Mouse (Mus musculus): ENCODE results near the gene Arl13b. TPM values are rescaled to one million over a fixed set of nuclear protein-coding genes. Genes with fewer than 3 reads are reported as not detected.

The Arl13b gene
- polyA plus RNA-seq, 1 experiment from 2014 or later, result 19.2 TPM

- H3K9ac ChIP-seq (replicated peaks; ENCODE audit: low read length), result no peak overlapping the region
- H3K27ac ChIP-seq (ENCODE audit: low read length), result no peak overlapping the region
- WGBS, result 76% methylated on average over 12 of the region's 12 CpGs
- no peak overlapping the region for H3K4me2 ChIP-seq (replicated peaks; ENCODE audit: low read depth, low read length)
- no peaks in the 10 kb centered on the region for H3K36me3 ChIP-seq (ENCODE audit: insufficient read depth, low read length)
- peak; percentile 35; the same call in 1 of the 2 replicates for ATAC-seq (ENCODE audit: low FRiP score, low TSS enrichment)
- no peak overlapping the region for H3K4me3 ChIP-seq (ENCODE audit: low read length)
- no peaks in the 10 kb centered on the region for H3K9me3 ChIP-seq (ENCODE audit: low read length)
- H3K4me1 ChIP-seq (ENCODE audit: insufficient read depth, low read length), result no peaks in the 10 kb centered on the region
- H3K27me3 ChIP-seq (ENCODE audit: insufficient read depth, low read length), result no peaks in the 10 kb centered on the region
These were observed 20.5 kb downstream of the Arl13b start for GRCm38 (mm10) chr16:62826156-62827001.

GRCm38 (mm10) chr16:62822472-62822871 is 24.4 kb downstream of the Arl13b start:
- no peaks in the 10 kb centered on the region for H3K36me3 ChIP-seq (ENCODE audit: insufficient read depth, low read length)
- no peaks in the 10 kb centered on the region for H3K4me1 ChIP-seq (ENCODE audit: insufficient read depth, low read length)
- H3K9ac ChIP-seq (replicated peaks; ENCODE audit: low read length), result no peak overlapping the region
- WGBS, result 96% methylated on average over 6 of the region's 6 CpGs
- no peak overlapping the region for H3K4me3 ChIP-seq (ENCODE audit: low read length)
- no peaks in the 10 kb centered on the region for H3K9me3 ChIP-seq (ENCODE audit: low read length)
- no peak overlapping the region for H3K4me2 ChIP-seq (replicated peaks; ENCODE audit: low read depth, low read length)
- H3K27me3 ChIP-seq (ENCODE audit: insufficient read depth, low read length), result no peaks in the 10 kb centered on the region
- no peak for ATAC-seq (ENCODE audit: low FRiP score, low TSS enrichment)
- H3K27ac ChIP-seq (ENCODE audit: low read length), result no peak overlapping the region

GRCm38 (mm10) chr16:62814491-62814890 is 32.3 kb downstream of the Arl13b start, which contains the start of gene Stx19:
Gene Stx19 (plus strand): TSS chr16:62814676.
- ATAC-seq (ENCODE audit: low FRiP score, low TSS enrichment), result no peak

GRCm38 (mm10) chr16:62813790-62814189 is 33.0 kb downstream of the Arl13b start:
- no peak overlapping the region for H3K9ac ChIP-seq (replicated peaks; ENCODE audit: low read length)
- no peak overlapping the region for H3K4me3 ChIP-seq (ENCODE audit: low read length)
- no peak overlapping the region for H3K4me2 ChIP-seq (replicated peaks; ENCODE audit: low read depth, low read length)
- H3K27me3 ChIP-seq (ENCODE audit: insufficient read depth, low read length), result no peaks in the 10 kb centered on the region
- 90% methylated on average over 5 of the region's 5 CpGs for WGBS
- no peaks in the 10 kb centered on the region for H3K4me1 ChIP-seq (ENCODE audit: insufficient read depth, low read length)
- H3K9me3 ChIP-seq (ENCODE audit: low read length), result no peaks in the 10 kb centered on the region
- H3K27ac ChIP-seq (ENCODE audit: low read length), result no peak overlapping the region
- H3K36me3 ChIP-seq (ENCODE audit: insufficient read depth, low read length), result no peaks in the 10 kb centered on the region
- ATAC-seq (ENCODE audit: low FRiP score, low TSS enrichment), result no peak

More at GRCm38 (mm10) chr16:62814491-62814890, 32.3 kb downstream of the Arl13b start, which contains the start of gene Stx19:
- no peak within 1 kb of the TSS for H3K9ac ChIP-seq (replicated peaks; ENCODE audit: low read length)
- no peaks in the 10 kb centered on the region for H3K4me1 ChIP-seq (ENCODE audit: insufficient read depth, low read length)
- H3K4me2 ChIP-seq (replicated peaks; ENCODE audit: low read depth, low read length), result no peak within 1 kb of the TSS
- H3K27me3 ChIP-seq (ENCODE audit: insufficient read depth, low read length), result no peaks in the 10 kb centered on the region
- 79% methylated on average over 5 of the region's 5 CpGs for WGBS
- no peaks in the 10 kb centered on the region for H3K36me3 ChIP-seq (ENCODE audit: insufficient read depth, low read length)
- H3K27ac ChIP-seq (ENCODE audit: low read length), result no peak within 1 kb of the TSS
- no peaks in the 10 kb centered on the region for H3K9me3 ChIP-seq (ENCODE audit: low read length)
- no peak within 1 kb of the TSS for H3K4me3 ChIP-seq (ENCODE audit: low read length)

DNA sequence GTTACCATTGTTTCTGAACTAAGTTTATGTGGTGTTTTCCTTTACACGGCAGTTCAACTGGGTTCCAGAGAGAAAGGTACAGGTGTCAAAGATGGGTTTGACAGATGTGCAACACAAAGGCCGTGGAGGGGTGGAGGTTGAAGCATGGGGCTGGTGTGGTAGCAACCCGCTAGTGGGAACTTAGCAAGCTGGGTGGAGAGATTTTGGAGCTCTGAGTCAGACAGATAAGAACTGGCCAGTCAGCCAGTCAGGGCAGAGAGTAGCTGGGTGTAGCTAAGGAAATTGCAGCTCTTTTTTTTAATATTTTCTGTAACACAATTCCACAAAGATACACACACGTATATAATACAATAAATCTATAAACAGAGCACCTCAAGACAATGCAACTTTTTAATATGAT is 36.0 kb downstream of the Arl13b start:
- Histone ChIP-seq H3K4me1 (ENCODE audit: insufficient read depth, low read length) (no peaks in the 10 kb centered on the region), H3K27ac (ENCODE audit: low read length) (no peak overlapping the region), H3K9me3 (ENCODE audit: low read length) (no peaks in the 10 kb centered on the region), H3K4me2 (replicated peaks; ENCODE audit: low read depth, low read length) (no peak overlapping the region), H3K4me3 (ENCODE audit: low read length) (no peak overlapping the region), H3K9ac (replicated peaks; ENCODE audit: low read length) (no peak overlapping the region), H3K36me3 (ENCODE audit: insufficient read depth, low read length) (0 out of 2 replicates have a peak, but pooled peaks cover 4% of the 10 kb centered on the region), H3K27me3 (ENCODE audit: insufficient read depth, low read length) (no peaks in the 10 kb centered on the region)
- ATAC-seq (ENCODE audit: low FRiP score, low TSS enrichment), result no peak
- WGBS, result 88% methylated on average over 4 of the region's 4 CpGs

- peak; percentile 86 for ATAC-seq (ENCODE audit: low FRiP score, low TSS enrichment)
- Histone ChIP-seq H3K9me3 (ENCODE audit: low read length) (no peaks in the 10 kb centered on the region), H3K27ac (ENCODE audit: low read length) (no peak overlapping the region), H3K4me2 (replicated peaks; ENCODE audit: low read depth, low read length) (no peak overlapping the region), H3K27me3 (ENCODE audit: insufficient read depth, low read length) (no peaks in the 10 kb centered on the region), H3K4me1 (ENCODE audit: insufficient read depth, low read length) (no peaks in the 10 kb centered on the region), H3K4me3 (ENCODE audit: low read length) (no peak overlapping the region), H3K9ac (replicated peaks; ENCODE audit: low read length) (no peak overlapping the region), H3K36me3 (ENCODE audit: insufficient read depth, low read length) (0 out of 2 replicates have a peak, but pooled peaks cover 4% of the 10 kb centered on the region)
- 61% methylated on average over 8 of the region's 8 CpGs for WGBS
These were observed 39.4 kb downstream of the Arl13b start for GRCm38 (mm10) chr16:62807249-62807979.

DNA sequence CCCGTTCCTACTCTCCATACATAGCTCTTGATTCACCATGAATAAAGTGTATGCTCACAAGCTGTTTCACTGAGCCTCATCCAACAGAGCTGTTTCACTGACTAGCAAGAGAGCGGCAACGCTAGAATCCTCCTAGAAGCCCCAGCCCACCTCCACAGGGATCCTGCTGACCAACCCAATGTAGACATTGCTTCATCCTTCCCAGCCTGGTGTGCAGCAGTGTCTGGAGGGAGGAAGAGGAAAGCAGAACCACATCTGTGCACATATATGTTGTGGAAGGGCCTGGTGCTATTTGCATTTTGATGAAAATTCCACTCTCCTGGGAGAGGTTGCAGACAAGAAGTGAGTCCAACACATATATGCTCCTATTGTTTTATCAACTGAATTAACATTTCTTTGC is 42.2 kb downstream of the Arl13b start:
- no peak overlapping the region for H3K9ac ChIP-seq (replicated peaks; ENCODE audit: low read length)
- H3K4me1 ChIP-seq (ENCODE audit: insufficient read depth, low read length), result no peaks in the 10 kb centered on the region
- no peak overlapping the region for H3K4me3 ChIP-seq (ENCODE audit: low read length)
- no peaks in the 10 kb centered on the region for H3K9me3 ChIP-seq (ENCODE audit: low read length)
- no peak for ATAC-seq (ENCODE audit: low FRiP score, low TSS enrichment)
- no peak overlapping the region for H3K27ac ChIP-seq (ENCODE audit: low read length)
- H3K27me3 ChIP-seq (ENCODE audit: insufficient read depth, low read length), result no peaks in the 10 kb centered on the region
- H3K36me3 ChIP-seq (ENCODE audit: insufficient read depth, low read length), result peaks cover 10% of the 10 kb centered on the region; the same call in 1 of the 2 replicates
- WGBS, result 94% methylated on average over 3 of the region's 3 CpGs
- H3K4me2 ChIP-seq (replicated peaks; ENCODE audit: low read depth, low read length), result no peak overlapping the region

DNA sequence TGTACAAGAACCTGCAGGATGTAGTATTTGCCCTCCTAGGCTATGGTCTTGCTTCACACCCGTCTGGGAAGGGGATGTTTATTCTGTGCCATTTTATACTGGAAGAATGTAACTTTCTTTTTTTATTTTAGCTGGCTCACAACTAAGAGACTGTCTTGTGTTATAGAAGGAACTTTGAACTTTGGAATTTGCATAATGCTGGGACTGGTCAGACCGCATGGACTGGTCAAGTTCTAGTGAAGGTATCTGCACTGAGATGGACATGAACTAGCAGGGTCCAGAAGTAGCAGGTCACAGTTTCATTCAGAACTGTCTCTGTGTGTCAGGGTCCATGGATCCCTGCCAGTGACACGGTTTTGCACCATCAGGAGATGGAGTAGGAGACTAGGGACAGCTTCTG is 47.0 kb downstream of the Arl13b start:
- WGBS, result 88% methylated on average over 3 of the region's 3 CpGs
- no peak overlapping the region for H3K4me2 ChIP-seq (replicated peaks; ENCODE audit: low read depth, low read length)
- no peak overlapping the region for H3K27ac ChIP-seq (ENCODE audit: low read length)
- peaks cover 14% of the 10 kb centered on the region; the same call in 1 of the 2 replicates for H3K36me3 ChIP-seq (ENCODE audit: insufficient read depth, low read length)
- no peak overlapping the region for H3K4me3 ChIP-seq (ENCODE audit: low read length)
- H3K9ac ChIP-seq (replicated peaks; ENCODE audit: low read length), result no peak overlapping the region
- no peaks in the 10 kb centered on the region for H3K9me3 ChIP-seq (ENCODE audit: low read length)
- no peaks in the 10 kb centered on the region for H3K27me3 ChIP-seq (ENCODE audit: insufficient read depth, low read length)
- H3K4me1 ChIP-seq (ENCODE audit: insufficient read depth, low read length), result no peaks in the 10 kb centered on the region
- no peak for ATAC-seq (ENCODE audit: low FRiP score, low TSS enrichment)

DNA sequence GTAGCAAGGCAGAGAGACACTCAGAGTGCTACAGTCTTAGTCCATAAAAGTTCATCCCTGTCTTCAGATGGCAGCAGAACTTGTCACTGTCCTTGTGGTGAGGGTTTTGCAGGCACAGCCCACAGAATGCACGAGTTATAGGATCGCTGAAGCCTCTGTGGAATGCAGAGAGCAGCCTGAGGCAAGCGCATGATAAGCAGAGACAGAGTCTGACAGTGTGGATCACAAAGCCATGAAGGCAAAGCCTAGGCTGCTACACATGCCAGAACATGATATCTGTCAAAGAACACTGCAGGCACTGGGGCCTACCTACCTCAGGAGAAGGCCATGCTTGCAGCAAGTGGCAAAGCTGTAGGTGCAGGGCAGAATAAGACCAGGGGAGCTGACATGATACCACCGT is 47.4 kb downstream of the Arl13b start:
- no peak for ATAC-seq (ENCODE audit: low FRiP score, low TSS enrichment)
- no peak overlapping the region for H3K27ac ChIP-seq (ENCODE audit: low read length)
- whole genome bisulfite sequencing, result 87% methylated on average over 4 of the region's 4 CpGs
- H3K9ac ChIP-seq (replicated peaks; ENCODE audit: low read length), result no peak overlapping the region
- H3K9me3 ChIP-seq (ENCODE audit: low read length), result no peaks in the 10 kb centered on the region
- H3K36me3 ChIP-seq (ENCODE audit: insufficient read depth, low read length), result peaks cover 14% of the 10 kb centered on the region; the same call in 1 of the 2 replicates
- no peak overlapping the region for H3K4me3 ChIP-seq (ENCODE audit: low read length)
- H3K27me3 ChIP-seq (ENCODE audit: insufficient read depth, low read length), result no peaks in the 10 kb centered on the region
- H3K4me1 ChIP-seq (ENCODE audit: insufficient read depth, low read length), result no peaks in the 10 kb centered on the region
- no peak overlapping the region for H3K4me2 ChIP-seq (replicated peaks; ENCODE audit: low read depth, low read length)

Data from kidney, embryonic 16.5 days (tissue).